Mouse (Mus musculus): ENCODE data around the gene Xpot. TPM values are rescaled to one million over a fixed set of nuclear protein-coding genes. Genes with fewer than 3 reads are reported as not detected.

Xpot gene
- polyA plus RNA-seq, 1 experiment = 78.0 TPM

DNA sequence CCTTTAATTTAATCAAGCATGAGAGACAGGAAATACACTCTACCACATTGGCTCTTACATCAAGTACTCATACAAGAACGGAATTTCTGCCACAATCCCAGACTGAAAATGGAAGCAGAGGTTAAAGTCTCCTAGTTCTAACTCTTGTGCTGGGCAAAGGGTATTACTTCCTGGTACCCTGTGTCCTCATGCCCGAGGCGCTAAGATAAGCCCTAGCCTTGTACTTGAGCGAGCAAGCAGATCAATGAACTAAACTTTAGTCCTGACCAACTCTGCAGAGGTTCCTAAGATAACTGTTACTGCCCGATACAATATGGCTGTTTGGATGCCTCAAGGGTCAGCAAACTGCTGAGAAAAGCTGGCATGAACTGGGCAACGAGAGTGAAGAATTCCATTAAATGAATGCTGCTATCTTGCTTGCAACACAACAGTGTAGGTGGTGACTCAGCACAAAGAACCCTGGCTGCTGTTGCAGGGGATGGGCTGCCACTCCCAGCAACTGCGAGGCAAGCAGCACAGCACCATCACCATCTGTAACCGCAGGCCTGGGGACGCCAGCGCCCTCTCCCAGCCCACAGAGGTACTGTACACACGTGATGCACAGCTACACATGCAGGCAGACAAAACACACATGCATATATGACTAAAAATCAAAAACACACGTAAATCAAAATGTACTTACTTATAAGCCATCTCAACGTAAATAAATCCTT, 21.3 kb downstream of the Xpot start:
- no peak for TF ChIP-seq CTCF (conservative IDR thresholded peaks at IDR 0.05; ENCODE audit: insufficient read depth, insufficient read length, low read depth, low read length)
- no peak for TF ChIP-seq POLR2A (IDR thresholded peaks at IDR 0.05; ENCODE audit: low read depth, low read length)
- WGBS = 85% methylated on average over 13 of the region's 13 CpGs
- H3K27ac ChIP-seq (ENCODE audit: insufficient read depth, low read depth, low read length) = no peak overlapping the region
- H3K27me3 ChIP-seq (replicated peaks; ENCODE audit: control insufficient read depth, insufficient read depth, low read length) = no peaks in the 10 kb centered on the region
- DNase-seq = peak; percentile 33
- H3K4me3 ChIP-seq (ENCODE audit: insufficient read depth, low read depth, low read length) = no peak overlapping the region
- H3K4me1 ChIP-seq (ENCODE audit: control insufficient read depth, insufficient read depth, low read length) = no peaks in the 10 kb centered on the region
- H3K36me3 ChIP-seq (ENCODE audit: control insufficient read depth, insufficient read depth, low read length) = peaks cover 7% of the 10 kb centered on the region

DNA sequence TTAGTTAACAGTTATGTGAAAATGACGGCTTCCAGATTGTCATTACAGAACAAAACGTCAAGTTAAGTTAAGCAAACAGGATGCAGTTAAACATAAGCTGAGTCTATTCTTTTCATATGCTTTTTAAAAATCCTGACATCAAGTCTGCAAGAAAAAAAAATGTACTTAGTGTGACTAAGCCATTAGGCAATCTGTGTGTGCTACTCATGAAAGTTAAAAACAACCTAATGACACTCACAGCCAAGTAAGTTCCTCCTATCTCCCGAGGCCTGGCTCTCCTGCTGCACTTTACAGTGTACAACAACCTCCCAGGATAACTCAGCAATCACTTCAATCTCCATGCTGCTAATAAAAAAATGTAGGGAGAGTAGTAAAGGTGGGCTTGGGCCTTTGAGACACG, 22.6 kb downstream of the Xpot start:
- no peak for TF ChIP-seq CTCF (conservative IDR thresholded peaks at IDR 0.05; ENCODE audit: insufficient read depth, insufficient read length, low read depth, low read length)
- TF ChIP-seq POLR2A (IDR thresholded peaks at IDR 0.05; ENCODE audit: low read depth, low read length) = no peak
- no peak overlapping the region for H3K4me3 ChIP-seq (ENCODE audit: insufficient read depth, low read depth, low read length)
- no peaks in the 10 kb centered on the region for H3K27me3 ChIP-seq (replicated peaks; ENCODE audit: control insufficient read depth, insufficient read depth, low read length)
- H3K4me1 ChIP-seq (ENCODE audit: control insufficient read depth, insufficient read depth, low read length) = no peaks in the 10 kb centered on the region
- peaks cover 7% of the 10 kb centered on the region for H3K36me3 ChIP-seq (ENCODE audit: control insufficient read depth, insufficient read depth, low read length)
- no peak for DNase-seq
- no peak overlapping the region for H3K27ac ChIP-seq (ENCODE audit: insufficient read depth, low read depth, low read length)
- WGBS = 79% methylated on average over 4 of the region's 4 CpGs

DNA sequence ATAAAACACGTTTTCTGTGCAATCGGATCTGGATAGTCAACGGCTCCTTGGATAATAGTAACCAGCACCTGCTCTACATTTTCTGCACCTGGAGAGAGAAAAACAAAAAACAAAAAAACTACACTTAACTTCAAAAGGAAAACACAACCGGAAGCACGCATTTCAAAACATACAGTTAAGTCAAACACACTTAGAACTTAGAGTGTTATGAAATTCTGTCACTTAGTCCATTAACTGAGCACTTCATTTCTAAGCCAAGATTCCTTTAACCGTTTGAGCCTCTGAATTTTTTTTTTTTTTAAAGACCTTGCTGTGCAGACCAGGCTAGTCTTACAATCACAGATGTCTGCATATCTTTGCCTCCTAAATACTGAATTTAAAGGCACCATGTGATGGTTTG, 24.9 kb downstream of the Xpot start:
- no peak overlapping the region for H3K27ac ChIP-seq (ENCODE audit: insufficient read depth, low read depth, low read length)
- DNase-seq = no peak
- H3K4me3 ChIP-seq (ENCODE audit: insufficient read depth, low read depth, low read length) = no peak overlapping the region
- H3K36me3 ChIP-seq (ENCODE audit: control insufficient read depth, insufficient read depth, low read length) = peaks cover 7% of the 10 kb centered on the region
- 72% methylated on average over 6 of the region's 6 CpGs for WGBS
- no peak for TF ChIP-seq CTCF (conservative IDR thresholded peaks at IDR 0.05; ENCODE audit: insufficient read depth, insufficient read length, low read depth, low read length)
- no peak for TF ChIP-seq POLR2A (IDR thresholded peaks at IDR 0.05; ENCODE audit: low read depth, low read length)
- H3K27me3 ChIP-seq (replicated peaks; ENCODE audit: control insufficient read depth, insufficient read depth, low read length) = no peaks in the 10 kb centered on the region
- no peaks in the 10 kb centered on the region for H3K4me1 ChIP-seq (ENCODE audit: control insufficient read depth, insufficient read depth, low read length)

DNA sequence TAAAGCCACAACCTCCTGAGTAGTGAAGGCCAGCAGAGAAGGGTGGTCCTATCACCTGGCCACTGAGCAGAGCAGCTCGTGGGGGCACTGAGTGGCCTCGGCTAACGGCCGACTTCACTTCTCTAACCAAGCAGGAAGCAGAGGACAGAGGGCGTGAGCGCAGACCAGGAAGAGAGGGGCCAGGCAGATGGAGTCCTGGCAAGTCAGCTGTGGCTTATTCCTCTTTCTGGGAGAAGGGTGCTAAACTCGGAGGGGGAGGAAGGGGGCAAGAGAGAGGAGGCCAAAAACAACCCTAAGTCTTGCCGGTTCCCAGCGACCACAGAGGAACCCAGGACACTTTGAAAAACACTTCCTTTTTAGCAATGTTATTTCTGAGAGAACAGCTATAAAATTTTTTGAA, 29.6 kb downstream of the Xpot start:
- H3K27ac ChIP-seq (ENCODE audit: insufficient read depth, low read depth, low read length) = no peak overlapping the region
- H3K4me1 ChIP-seq (ENCODE audit: control insufficient read depth, insufficient read depth, low read length) = no peaks in the 10 kb centered on the region
- 54% methylated on average over 9 of the region's 9 CpGs for WGBS
- TF ChIP-seq POLR2A (IDR thresholded peaks at IDR 0.05; ENCODE audit: low read depth, low read length) (no peak), CTCF (conservative IDR thresholded peaks at IDR 0.05; ENCODE audit: insufficient read depth, insufficient read length, low read depth, low read length) (no peak)
- H3K27me3 ChIP-seq (replicated peaks; ENCODE audit: control insufficient read depth, insufficient read depth, low read length) = no peaks in the 10 kb centered on the region
- H3K36me3 ChIP-seq (ENCODE audit: control insufficient read depth, insufficient read depth, low read length) = no peaks in the 10 kb centered on the region; the same call in none of the 2 replicates
- DNase-seq = no peak
- no peak overlapping the region for H3K4me3 ChIP-seq (ENCODE audit: insufficient read depth, low read depth, low read length)

GRCm38 (mm10) chr10:121591106-121591505, 35.0 kb downstream of the Xpot start:
- Histone ChIP-seq H3K36me3 (ENCODE audit: control insufficient read depth, insufficient read depth, low read length) (no peaks in the 10 kb centered on the region), H3K4me1 (ENCODE audit: control insufficient read depth, insufficient read depth, low read length) (no peaks in the 10 kb centered on the region), H3K27me3 (replicated peaks; ENCODE audit: control insufficient read depth, insufficient read depth, low read length) (no peaks in the 10 kb centered on the region), H3K4me3 (ENCODE audit: insufficient read depth, low read depth, low read length) (no peak overlapping the region; the same call in 1 of the 2 replicates), H3K27ac (ENCODE audit: insufficient read depth, low read depth, low read length) (no peak overlapping the region)
- TF ChIP-seq CTCF (conservative IDR thresholded peaks at IDR 0.05; ENCODE audit: insufficient read depth, insufficient read length, low read depth, low read length) (no peak), POLR2A (IDR thresholded peaks at IDR 0.05; ENCODE audit: low read depth, low read length) (no peak)
- 53% methylated on average over 14 of the region's 14 CpGs for WGBS
- peak; percentile 47 for DNase-seq

- Histone ChIP-seq H3K4me3 (ENCODE audit: insufficient read depth, low read depth, low read length) (peak overlapping the region; percentile 78; the same call in 1 of the 2 replicates), H3K36me3 (ENCODE audit: control insufficient read depth, insufficient read depth, low read length) (no peaks in the 10 kb centered on the region; the same call in 1 of the 2 replicates), H3K27ac (ENCODE audit: insufficient read depth, low read depth, low read length) (peak overlapping the region; percentile 72; the same call in 1 of the 2 replicates), H3K27me3 (replicated peaks; ENCODE audit: control insufficient read depth, insufficient read depth, low read length) (no peaks in the 10 kb centered on the region), H3K4me1 (ENCODE audit: control insufficient read depth, insufficient read depth, low read length) (peaks cover 2% of the 10 kb centered on the region; the same call in 1 of the 2 replicates)
- TF ChIP-seq CTCF (conservative IDR thresholded peaks at IDR 0.05; ENCODE audit: insufficient read depth, insufficient read length, low read depth, low read length) (no peak), POLR2A (IDR thresholded peaks at IDR 0.05; ENCODE audit: low read depth, low read length) (no peak)
- 40% methylated on average over 6 of the region's 6 CpGs for WGBS
- no peak for DNase-seq
Observed at GRCm38 (mm10) chr10:121587371-121587840, 38.7 kb downstream of the Xpot start.

- DNase-seq = peak; percentile 97
- whole genome bisulfite sequencing = 1% methylated on average over 58 of the region's 58 CpGs
- no peak for TF ChIP-seq CTCF (conservative IDR thresholded peaks at IDR 0.05; ENCODE audit: insufficient read depth, insufficient read length, low read depth, low read length)
- peak; percentile 28 for TF ChIP-seq POLR2A (IDR thresholded peaks at IDR 0.05; ENCODE audit: low read depth, low read length)
- Histone ChIP-seq H3K27ac (ENCODE audit: insufficient read depth, low read depth, low read length) (peak within 1 kb of the TSS; percentile 72), H3K4me1 (ENCODE audit: control insufficient read depth, insufficient read depth, low read length) (peaks cover 2% of the 10 kb centered on the region; the same call in 1 of the 2 replicates), H3K4me3 (ENCODE audit: insufficient read depth, low read depth, low read length) (peak within 1 kb of the TSS; percentile 78), H3K36me3 (ENCODE audit: control insufficient read depth, insufficient read depth, low read length) (no peaks in the 10 kb centered on the region; the same call in 1 of the 2 replicates), H3K27me3 (replicated peaks; ENCODE audit: control insufficient read depth, insufficient read depth, low read length) (no peaks in the 10 kb centered on the region)
Observed at GRCm38 (mm10) chr10:121586675-121587370, 39.3 kb downstream of the Xpot start, which contains the start of gene Tbk1. Gene Tbk1 (minus strand): TSS chr10:121586787.
